Mouse (Mus musculus) ES-E14 (cell line): Measurements from ENCODE around the gene Atg2b.

Source experiments
- CHD2 ChIP-seq: IDR thresholded peaks from 2 replicates; pipeline ENCODE4 v1.6.1; 2014; ENCODE audit warnings: mild to moderate bottlenecking, low read depth, low read length, inconsistent platforms
- ZC3H11A ChIP-seq: IDR thresholded peaks from 2 replicates; pipeline ENCODE4 v1.6.1; 2012; ENCODE audit warnings: low read depth, mild to moderate bottlenecking, inconsistent platforms, low read length, borderline replicate concordance
- ZNF384 ChIP-seq: IDR thresholded peaks from 2 replicates; pipeline ENCODE4 v1.6.1; 2012; ENCODE audit warnings: low read depth, low read length, inconsistent platforms

GRCm38 (mm10) chr12:105727268-105727667, 42.3 kb upstream of the Atg2b start:
- TF ChIP-seq CHD2 (no peak), ZC3H11A (no peak), ZNF384 (no peak)
